Mouse (Mus musculus) gonadal fat pad, adult 2 months (tissue): Measurements from ENCODE around the gene Flot2. TPM values are rescaled to one million over a fixed set of nuclear protein-coding genes. Genes with fewer than 3 reads are reported as not detected.

Source experiments
- DNase-seq: peaks from one replicate; pipeline ENCODE4 v3.0.0-alpha.2; 2012; ENCODE audit warnings: low read depth
- polyA plus RNA-seq: library from polyadenylated mRNA; depleted of rRNA; stranded (reverse); fragments of >200 nt; gene quantifications from 2 replicates; pipeline ENCODE4 v1.2.3, GENCODE M21; 2012; rRNA removed

Flot2 gene
- polyA plus RNA-seq, 1 experiment = 123 TPM

DNA sequence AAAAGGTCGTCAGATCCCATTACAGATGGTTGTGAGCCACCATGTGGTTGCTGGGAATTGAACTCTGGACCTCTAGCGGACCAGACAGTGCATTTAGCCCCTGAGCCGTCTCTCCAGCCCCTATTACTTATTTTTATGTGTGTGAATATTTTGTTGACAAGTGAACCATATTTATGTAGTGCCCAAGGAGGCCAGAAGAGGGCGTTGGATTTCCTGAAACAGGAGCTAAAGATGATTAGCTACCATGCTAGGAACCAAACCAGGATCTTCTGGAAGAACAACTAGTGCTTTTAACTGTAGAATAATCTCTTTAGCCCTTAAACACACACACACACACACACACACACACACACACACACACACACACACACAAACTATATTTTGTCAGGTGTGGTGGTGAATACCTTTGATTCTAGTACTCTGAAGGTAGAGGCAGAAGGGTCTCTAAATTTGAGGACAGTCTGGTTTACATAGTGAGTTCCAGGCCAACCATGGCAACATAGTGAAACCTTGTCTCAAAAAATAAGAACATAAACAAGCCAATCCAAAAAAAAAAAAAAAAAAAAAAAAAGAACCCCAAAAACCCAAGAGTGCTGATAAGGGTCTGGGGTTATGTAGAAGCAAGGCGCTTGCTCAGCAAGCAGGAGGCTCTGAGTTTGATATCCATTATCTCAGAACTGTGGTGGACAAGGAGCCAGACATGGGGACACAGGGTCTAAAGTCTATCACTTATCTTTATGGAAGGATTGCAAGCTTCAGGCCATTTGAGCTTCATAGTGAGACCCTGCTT lies 65.4 kb downstream of the Flot2 start:
- DNase-seq = no peak

DNA sequence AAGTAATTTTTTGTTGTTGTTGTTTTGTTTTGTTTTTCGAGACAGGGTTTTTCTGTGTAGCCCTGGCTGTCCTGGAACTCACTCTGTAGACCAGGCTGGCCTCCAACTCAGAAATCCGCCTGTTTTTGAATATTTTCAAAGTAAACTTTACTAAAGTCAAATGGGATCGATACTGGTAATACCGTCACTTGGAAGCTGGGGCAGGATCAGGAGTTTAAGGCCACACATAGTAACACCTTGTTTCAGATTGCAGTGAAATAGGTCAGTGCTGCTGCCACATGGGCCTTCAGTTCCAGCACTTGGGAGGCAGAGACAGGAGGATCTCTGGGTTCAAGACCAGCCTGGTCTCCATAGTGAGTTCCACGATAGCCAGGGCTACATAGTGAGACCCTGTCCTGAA lies 66.8 kb downstream of the Flot2 start:
- DNase-seq = no peak

Other genes with a start within 250 kb of the Flot2 start
- gene Pipox, start 143.8 kb upstream of the Flot2 start, polyA plus RNA-seq = 7.4 and 9.6 TPM in 2 replicates
- 1.2 and 1.3 TPM in 2 replicates for gene Sez6, start 107.1 kb upstream of the Flot2 start, polyA plus RNA-seq
- 33.5 and 45.5 TPM in 2 replicates for gene Phf12, start 55.2 kb upstream of the Flot2 start, polyA plus RNA-seq
- gene Dhrs13, start 5.7 kb upstream of the Flot2 start, polyA plus RNA-seq = 3.3 TPM in 2 replicates
- 26.2 and 33.1 TPM in 2 replicates for gene Eral1, start 42.5 kb downstream of the Flot2 start, polyA plus RNA-seq
- gene Fam222b, start 56.7 kb downstream of the Flot2 start, polyA plus RNA-seq = 15.7 and 20.7 TPM in 2 replicates
- gene Traf4, start 127.7 kb downstream of the Flot2 start, polyA plus RNA-seq = 34.7 and 38.2 TPM in 2 replicates
- gene Nek8, start 138.7 kb downstream of the Flot2 start, polyA plus RNA-seq = 17.3 and 19.3 TPM in 2 replicates
- 128 and 143 TPM in 2 replicates for gene Tlcd1, start 138.8 kb downstream of the Flot2 start, polyA plus RNA-seq
- 284 and 314 TPM in 2 replicates for gene Rpl23a, start 145.7 kb downstream of the Flot2 start, polyA plus RNA-seq
- 78.6 and 114 TPM in 2 replicates for gene Rab34, start 150.5 kb downstream of the Flot2 start, polyA plus RNA-seq
- gene Proca1, start 155.5 kb downstream of the Flot2 start, polyA plus RNA-seq = 4.6 and 6.2 TPM in 2 replicates
- 161 and 190 TPM in 2 replicates for gene Sdf2, start 207.8 kb downstream of the Flot2 start, polyA plus RNA-seq
- 14.8 and 25.0 TPM in 2 replicates for gene Supt6, start 208.1 kb downstream of the Flot2 start, polyA plus RNA-seq
- 99.8 and 106 TPM in 2 replicates for gene 2610507B11Rik, start 223.8 kb downstream of the Flot2 start, polyA plus RNA-seq